Mouse (Mus musculus) hindbrain, embryonic 10.5 days (tissue): ENCODE results near the gene Rsu1. TPM values are rescaled to one million over a fixed set of nuclear protein-coding genes. Genes with fewer than 3 reads are reported as not detected.
A peak's percentile ranks its signal among the peaks of the same experiment; 100 is the strongest.

Experiments
- DNase-seq: peaks from one replicate; pipeline ENCODE4 v3.0.0-alpha.2; 2017; ENCODE audit warnings: low spot score
- H3K27ac ChIP-seq: fragments of 300-500 bp; sonication (generic); 2 replicates; pipeline ENCODE4 v1.5.1; 2016; ENCODE audit warnings: mild to moderate bottlenecking, moderate library complexity
- H3K27me3 ChIP-seq: fragments of 300-500 bp; sonication (generic); 2 replicates; pipeline ENCODE4 v1.6.1; 2016; ENCODE audit warnings: mild to moderate bottlenecking; ENCODE audit not compliant: poor library complexity, insufficient read depth, severe bottlenecking
- H3K36me3 ChIP-seq: fragments of 300-500 bp; sonication (generic); 2 replicates; pipeline ENCODE4 v1.6.1; 2016; ENCODE audit warnings: mild to moderate bottlenecking, moderate library complexity
- H3K4me1 ChIP-seq: fragments of 300-500 bp; sonication (generic); replicated peaks from 2 replicates; pipeline ENCODE4 v1.6.1; 2016; ENCODE audit warnings: mild to moderate bottlenecking
- H3K4me3 ChIP-seq: fragments of 300-500 bp; sonication (generic); 2 replicates; pipeline ENCODE4 v1.5.1; 2016; ENCODE audit warnings: mild to moderate bottlenecking, moderate library complexity
- H3K9me3 ChIP-seq: fragments of 300-500 bp; sonication (generic); 2 replicates; pipeline ENCODE4 v1.6.1; 2016; ENCODE audit warnings: mild to moderate bottlenecking, moderate library complexity
- WGBS: fragments of 180-500 bp; shearing (Covaris S2); methylation state at CpG from one replicate; pipeline ENCODE4 v1.1.7; 2016; 5-methylcytosine and 5-hydroxymethylcytosine counted together
- polyA plus RNA-seq: library from polyadenylated mRNA; unstranded; fragments of >200 nt; fragmentation: Nextera tagmentation; extraction: Ambion mirVana; gene quantifications from 2 replicates; pipeline ENCODE4 v1.2.1, GENCODE M21; 2016

Gene Rsu1
- polyA plus RNA-seq: 71.6 and 79.4 TPM in 2 replicates

- DNase-seq: peak; percentile 94
- Histone ChIP-seq H3K36me3 (no peaks in the 10 kb centered on the region), H3K4me1 (peaks cover 19% of the 10 kb centered on the region), H3K9me3 (no peaks in the 10 kb centered on the region), H3K4me3 (peak within 1 kb of the TSS; percentile 68), H3K27me3 (no peaks in the 10 kb centered on the region), H3K27ac (peak within 1 kb of the TSS; percentile 89)
- under 1% methylated on average over 37 of the region's 37 CpGs for WGBS
Observed at GRCm38 (mm10) chr2:13271165-13271957, at the start of gene Rsu1. TSS of gene Rsu1 (minus strand) at chr2:13271415.

- 89% methylated on average over 3 of the region's 3 CpGs for WGBS
- no peak overlapping the region for H3K27ac ChIP-seq
Observed at GRCm38 (mm10) chr2:13303376-13303775, 32.2 kb upstream of the Rsu1 start.

GRCm38 (mm10) chr2:13299031-13299430 lies 27.8 kb upstream of the Rsu1 start:
- Histone ChIP-seq H3K4me3 (no peak overlapping the region), H3K36me3 (no peaks in the 10 kb centered on the region), H3K27me3 (no peaks in the 10 kb centered on the region), H3K4me1 (0 out of 2 replicates have a peak, but pooled peaks cover 2% of the 10 kb centered on the region), H3K9me3 (no peaks in the 10 kb centered on the region), H3K27ac (no peak overlapping the region)
- peak; percentile 40 for DNase-seq
- 50% methylated on average over 3 of the region's 3 CpGs for WGBS

More at GRCm38 (mm10) chr2:13303376-13303775, 32.2 kb upstream of the Rsu1 start:
- H3K4me1 ChIP-seq: no peaks in the 10 kb centered on the region
- no peak for DNase-seq
- H3K27me3 ChIP-seq: no peaks in the 10 kb centered on the region
- no peaks in the 10 kb centered on the region for H3K9me3 ChIP-seq
- H3K36me3 ChIP-seq: no peaks in the 10 kb centered on the region
- no peak overlapping the region for H3K4me3 ChIP-seq

GRCm38 (mm10) chr2:13297733-13298132 lies 26.5 kb upstream of the Rsu1 start:
- no peak overlapping the region for H3K27ac ChIP-seq
- DNase-seq: no peak
- WGBS: 59% methylated on average over 5 of the region's 5 CpGs
- no peaks in the 10 kb centered on the region for H3K9me3 ChIP-seq
- H3K4me3 ChIP-seq: no peak overlapping the region
- H3K36me3 ChIP-seq: no peaks in the 10 kb centered on the region
- 0 out of 2 replicates have a peak, but pooled peaks cover 2% of the 10 kb centered on the region for H3K4me1 ChIP-seq
- no peaks in the 10 kb centered on the region for H3K27me3 ChIP-seq

GRCm38 (mm10) chr2:13290661-13291060 lies 19.4 kb upstream of the Rsu1 start:
- DNase-seq: no peak
- Histone ChIP-seq H3K4me3 (no peak overlapping the region), H3K27ac (no peak overlapping the region), H3K9me3 (no peaks in the 10 kb centered on the region), H3K27me3 (no peaks in the 10 kb centered on the region), H3K4me1 (no peaks in the 10 kb centered on the region), H3K36me3 (no peaks in the 10 kb centered on the region)
- WGBS: 8% methylated on average over 1 of the region's 1 CpGs

- DNase-seq: no peak
- Histone ChIP-seq H3K9me3 (no peaks in the 10 kb centered on the region), H3K4me3 (no peak overlapping the region), H3K36me3 (no peaks in the 10 kb centered on the region), H3K27me3 (no peaks in the 10 kb centered on the region), H3K4me1 (no peaks in the 10 kb centered on the region), H3K27ac (no peak overlapping the region)
- 81% methylated on average over 3 of the region's 3 CpGs for WGBS
Observed at GRCm38 (mm10) chr2:13290070-13290469, 18.9 kb upstream of the Rsu1 start.

- no peaks in the 10 kb centered on the region for H3K36me3 ChIP-seq
- H3K9me3 ChIP-seq: no peaks in the 10 kb centered on the region
- no peak for DNase-seq
- H3K27me3 ChIP-seq: no peaks in the 10 kb centered on the region
- no peaks in the 10 kb centered on the region for H3K4me1 ChIP-seq
- H3K27ac ChIP-seq: no peak overlapping the region
- 59% methylated on average over 10 of the region's 10 CpGs for WGBS
- no peak overlapping the region for H3K4me3 ChIP-seq
Observed at GRCm38 (mm10) chr2:13278114-13278862, 7.1 kb upstream of the Rsu1 start.

- 53% methylated on average over 7 of the region's 7 CpGs for WGBS
- Histone ChIP-seq H3K9me3 (no peaks in the 10 kb centered on the region), H3K27me3 (no peaks in the 10 kb centered on the region), H3K27ac (no peak overlapping the region), H3K4me1 (peaks cover 7% of the 10 kb centered on the region), H3K36me3 (no peaks in the 10 kb centered on the region), H3K4me3 (no peak overlapping the region)
- DNase-seq: no peak
Observed at GRCm38 (mm10) chr2:13275874-13276273, 4.7 kb upstream of the Rsu1 start.

- no peak for DNase-seq
- WGBS: 59% methylated on average over 8 of the region's 8 CpGs
- no peaks in the 10 kb centered on the region for H3K27me3 ChIP-seq
- peaks cover 19% of the 10 kb centered on the region for H3K4me1 ChIP-seq
- peak overlapping the region; percentile 68 for H3K4me3 ChIP-seq
- H3K9me3 ChIP-seq: no peaks in the 10 kb centered on the region
- H3K27ac ChIP-seq: peak overlapping the region; percentile 89
- no peaks in the 10 kb centered on the region for H3K36me3 ChIP-seq
Observed at GRCm38 (mm10) chr2:13270736-13271135, 479 bp downstream of the Rsu1 start.

GRCm38 (mm10) chr2:13268681-13269293 lies 2.4 kb downstream of the Rsu1 start:
- Histone ChIP-seq H3K36me3 (no peaks in the 10 kb centered on the region), H3K4me1 (peaks cover 19% of the 10 kb centered on the region), H3K27ac (no peak overlapping the region), H3K9me3 (no peaks in the 10 kb centered on the region), H3K4me3 (no peak overlapping the region), H3K27me3 (no peaks in the 10 kb centered on the region)
- 93% methylated on average over 4 of the region's 4 CpGs for WGBS
- DNase-seq: no peak

- H3K4me1 ChIP-seq: 0 out of 2 replicates have a peak, but pooled peaks cover 2% of the 10 kb centered on the region
- no peaks in the 10 kb centered on the region for H3K27me3 ChIP-seq
- H3K4me3 ChIP-seq: no peak overlapping the region
- no peaks in the 10 kb centered on the region for H3K36me3 ChIP-seq
- 51% methylated on average over 4 of the region's 4 CpGs for WGBS
- peak; percentile 24 for DNase-seq
- H3K9me3 ChIP-seq: no peaks in the 10 kb centered on the region
- no peak overlapping the region for H3K27ac ChIP-seq
Observed at GRCm38 (mm10) chr2:13264875-13265274, 6.3 kb downstream of the Rsu1 start.

GRCm38 (mm10) chr2:13263150-13263549 lies 8.1 kb downstream of the Rsu1 start:
- Histone ChIP-seq H3K27ac (no peak overlapping the region), H3K9me3 (no peaks in the 10 kb centered on the region), H3K36me3 (no peaks in the 10 kb centered on the region), H3K4me3 (no peak overlapping the region), H3K4me1 (no peaks in the 10 kb centered on the region), H3K27me3 (no peaks in the 10 kb centered on the region)
- 86% methylated on average over 4 of the region's 4 CpGs for WGBS
- no peak for DNase-seq

- DNase-seq: no peak
- Histone ChIP-seq H3K36me3 (peaks cover 21% of the 10 kb centered on the region), H3K27ac (no peak overlapping the region), H3K4me3 (no peak overlapping the region), H3K27me3 (no peaks in the 10 kb centered on the region), H3K4me1 (no peaks in the 10 kb centered on the region), H3K9me3 (0 out of 2 replicates have a peak, but pooled peaks cover 3% of the 10 kb centered on the region)
- 78% methylated on average over 2 of the region's 2 CpGs for WGBS
Observed at GRCm38 (mm10) chr2:13258606-13259005, 12.6 kb downstream of the Rsu1 start.
